Mouse (Mus musculus) neural tube, embryonic 11.5 days (tissue): ENCODE data around the gene Ankrd44. TPM values are rescaled to one million over a fixed set of nuclear protein-coding genes. Genes with fewer than 3 reads are reported as not detected.

Source experiments
- ATAC-seq: fragments of 200-750 bp; cut with Nextera tagmentation; 2 replicates; pipeline ENCODE4 v1.8.0; 2017; ENCODE audit warnings: moderate number of reproducible peaks, mild to moderate bottlenecking, moderate TSS enrichment, moderate library complexity; ENCODE audit not compliant: insufficient read depth, low FRiP score, low TSS enrichment
- DNase-seq: peaks from one replicate; pipeline ENCODE4 v3.0.0-alpha.2; 2015; ENCODE audit warnings: low spot score
- H3K27ac ChIP-seq: fragments of 300-500 bp; sonication (generic); 2 replicates; pipeline ENCODE4 v1.5.1; 2014; ENCODE audit warnings: low read depth, mild to moderate bottlenecking, low read length
- H3K27me3 ChIP-seq: fragments of 300-500 bp; sonication (generic); 2 replicates; pipeline ENCODE4 v1.6.1; 2014; ENCODE audit warnings: mild to moderate bottlenecking, low read length, mixed read lengths; ENCODE audit not compliant: control insufficient read depth, insufficient read depth
- H3K36me3 ChIP-seq: fragments of 300-500 bp; sonication (generic); 2 replicates; pipeline ENCODE4 v1.6.1; 2014; ENCODE audit warnings: mild to moderate bottlenecking, low read length, moderate library complexity, mixed read lengths; ENCODE audit not compliant: control insufficient read depth, insufficient read depth
- H3K4me1 ChIP-seq: fragments of 300-500 bp; sonication (generic); 2 replicates; pipeline ENCODE4 v1.6.1; 2014; ENCODE audit warnings: low read length, mixed read lengths; ENCODE audit not compliant: control insufficient read depth, insufficient read depth
- H3K4me2 ChIP-seq: fragments of 300-500 bp; sonication (generic); 2 replicates; pipeline ENCODE4 v1.6.1; 2014; ENCODE audit warnings: low read depth, mild to moderate bottlenecking, moderate library complexity
- H3K4me3 ChIP-seq: fragments of 300-500 bp; sonication (generic); 2 replicates; pipeline ENCODE4 v1.5.1; 2014; ENCODE audit warnings: low read depth, low read length
- H3K9ac ChIP-seq: fragments of 300-500 bp; sonication (generic); 2 replicates; pipeline ENCODE4 v1.6.1; 2014; ENCODE audit warnings: mild to moderate bottlenecking, low read length
- H3K9me3 ChIP-seq: fragments of 300-500 bp; sonication (generic); 2 replicates; pipeline ENCODE4 v1.6.1; 2016; ENCODE audit warnings: low read length; ENCODE audit not compliant: control insufficient read depth
- WGBS: fragments of 180-500 bp; shearing (Covaris S2); extraction: QIAGEN DNeasy Blood & Tissue Kit; methylation state at CpG from one replicate; pipeline ENCODE4 v1.1.7; 2014; 5-methylcytosine and 5-hydroxymethylcytosine counted together
- polyA plus RNA-seq: library from polyadenylated mRNA; unstranded; fragments of >200 nt; fragmentation: Nextera tagmentation; extraction: Ambion mirVana; gene quantifications from 2 replicates; pipeline ENCODE4 v1.2.1, GENCODE M21; 2014

The Ankrd44 gene
- polyA plus RNA-seq, 1 experiment from 2014 or later: 13.3 TPM

GRCm38 (mm10) chr1:54706621-54707020 is 219.6 kb downstream of the Ankrd44 start:
- 23% methylated on average over 3 of the region's 3 CpGs for whole genome bisulfite sequencing
- Histone ChIP-seq H3K27ac (no peak overlapping the region), H3K9me3 (no peaks in the 10 kb centered on the region), H3K4me2 (no peak overlapping the region), H3K27me3 (no peaks in the 10 kb centered on the region), H3K4me1 (no peaks in the 10 kb centered on the region), H3K9ac (no peak overlapping the region), H3K36me3 (no peaks in the 10 kb centered on the region), H3K4me3 (no peak overlapping the region)
- ATAC-seq (no peak), DNase-seq (peak; percentile 22)

- no peaks in the 10 kb centered on the region for H3K36me3 ChIP-seq
- H3K9ac ChIP-seq: no peak overlapping the region
- H3K4me2 ChIP-seq: no peak overlapping the region
- H3K27ac ChIP-seq: no peak overlapping the region
- no peaks in the 10 kb centered on the region for H3K4me1 ChIP-seq
- no peak overlapping the region for H3K4me3 ChIP-seq
- 71% methylated on average over 1 of the region's 1 CpGs for WGBS
- no peaks in the 10 kb centered on the region for H3K9me3 ChIP-seq
- H3K27me3 ChIP-seq: no peaks in the 10 kb centered on the region
- ATAC-seq (no peak), DNase-seq (no peak)
Measured at GRCm38 (mm10) chr1:54703466-54703865, 222.7 kb downstream of the Ankrd44 start.

- no peaks in the 10 kb centered on the region for H3K27me3 ChIP-seq
- DNase-seq: no peak
- H3K4me3 ChIP-seq: no peak overlapping the region
- no peaks in the 10 kb centered on the region for H3K4me1 ChIP-seq
- no peak overlapping the region for H3K27ac ChIP-seq
- no peaks in the 10 kb centered on the region for H3K9me3 ChIP-seq
- H3K4me2 ChIP-seq: no peak overlapping the region
- no peaks in the 10 kb centered on the region for H3K36me3 ChIP-seq
- ATAC-seq: no peak
- no peak overlapping the region for H3K9ac ChIP-seq
Measured at GRCm38 (mm10) chr1:54702918-54703317, 223.3 kb downstream of the Ankrd44 start.

GRCm38 (mm10) chr1:54695396-54695795 is 230.8 kb downstream of the Ankrd44 start:
- Histone ChIP-seq H3K4me2 (no peak overlapping the region), H3K4me3 (no peak overlapping the region), H3K9me3 (no peaks in the 10 kb centered on the region), H3K27me3 (no peaks in the 10 kb centered on the region), H3K27ac (no peak overlapping the region), H3K36me3 (no peaks in the 10 kb centered on the region), H3K4me1 (no peaks in the 10 kb centered on the region), H3K9ac (no peak overlapping the region)
- DNase-seq: no peak
- WGBS: 92% methylated on average over 3 of the region's 3 CpGs
- ATAC-seq: no peak

DNA sequence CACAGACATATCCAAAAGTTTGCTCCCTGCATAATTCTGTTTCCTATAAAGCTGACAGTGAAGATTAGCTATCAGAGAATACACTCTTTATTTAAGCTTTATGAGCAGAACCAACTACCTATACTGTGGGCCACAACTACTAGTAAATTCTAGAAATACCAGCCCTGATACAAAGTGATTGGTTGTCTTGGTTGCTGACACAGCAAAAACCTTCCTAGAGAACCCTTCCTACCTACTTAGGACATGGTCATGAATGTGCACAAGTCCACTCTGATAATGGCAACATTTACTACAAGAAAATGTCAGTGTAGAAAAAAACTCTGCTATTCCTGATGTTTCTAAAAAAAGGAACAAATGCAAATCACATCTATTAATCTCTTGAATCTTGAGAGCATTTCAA is 234.4 kb downstream of the Ankrd44 start:
- Histone ChIP-seq H3K27me3 (no peaks in the 10 kb centered on the region), H3K4me1 (no peaks in the 10 kb centered on the region), H3K27ac (no peak overlapping the region), H3K36me3 (no peaks in the 10 kb centered on the region), H3K9ac (no peak overlapping the region), H3K9me3 (no peaks in the 10 kb centered on the region), H3K4me2 (no peak overlapping the region), H3K4me3 (no peak overlapping the region)
- DNase-seq: no peak
- no peak for ATAC-seq

DNA sequence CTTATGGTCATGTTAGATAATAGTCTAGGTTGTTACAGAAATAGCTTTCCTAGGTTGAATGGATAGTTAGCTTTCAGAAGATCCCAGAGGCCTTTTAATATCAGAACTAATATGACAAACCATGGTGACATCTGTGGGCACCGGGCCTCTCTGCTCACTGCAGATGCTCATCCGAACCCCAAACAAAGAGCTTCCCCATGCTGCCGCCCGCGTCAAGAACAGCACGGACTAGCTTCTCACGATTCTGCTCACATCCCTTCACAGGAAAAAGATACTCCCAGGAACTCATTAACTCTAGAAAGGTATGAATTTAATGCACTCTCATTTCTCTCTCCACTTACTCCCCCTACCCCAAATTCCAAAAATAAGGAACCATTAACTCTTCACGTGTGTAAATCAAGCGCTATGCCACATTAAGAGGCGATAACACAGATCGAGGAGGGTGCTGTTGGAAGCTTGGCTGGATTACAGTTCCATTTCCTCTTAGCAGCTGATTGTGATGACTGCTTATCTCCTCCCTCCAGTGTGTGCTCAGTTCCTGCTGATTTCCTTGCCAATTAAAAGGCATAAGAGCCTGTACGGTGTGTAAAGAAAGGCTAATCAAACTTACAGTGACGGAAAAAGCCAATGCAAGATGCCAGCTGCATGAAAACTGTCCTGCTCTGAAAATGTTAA is 235.8 kb downstream of the Ankrd44 start:
- no peaks in the 10 kb centered on the region for H3K9me3 ChIP-seq
- H3K4me1 ChIP-seq: no peaks in the 10 kb centered on the region
- DNase-seq (no peak), ATAC-seq (no peak)
- WGBS: 84% methylated on average over 13 of the region's 13 CpGs
- no peak overlapping the region for H3K4me2 ChIP-seq
- H3K27ac ChIP-seq: no peak overlapping the region
- H3K36me3 ChIP-seq: no peaks in the 10 kb centered on the region
- H3K4me3 ChIP-seq: no peak overlapping the region
- no peak overlapping the region for H3K9ac ChIP-seq
- H3K27me3 ChIP-seq: no peaks in the 10 kb centered on the region

DNA sequence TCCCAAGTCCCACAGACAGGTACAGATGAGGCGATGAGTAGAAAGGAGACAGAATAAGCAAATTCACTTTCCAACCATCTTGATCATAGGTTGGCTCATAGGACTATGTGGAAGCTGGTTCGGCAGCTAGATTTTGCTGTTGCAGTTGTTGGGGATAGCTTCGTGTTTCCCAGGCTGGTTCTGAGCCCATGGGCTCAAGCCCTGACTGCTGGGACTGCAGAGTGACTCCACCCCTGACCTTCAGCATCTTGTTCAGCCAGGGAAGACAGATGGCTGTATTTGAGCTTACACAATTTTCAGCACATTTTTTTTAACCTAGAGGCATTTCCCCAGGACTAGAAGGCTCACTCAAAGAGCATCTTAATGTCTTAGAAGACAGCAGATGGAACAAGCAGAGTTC is 237.7 kb downstream of the Ankrd44 start:
- Histone ChIP-seq H3K4me1 (no peaks in the 10 kb centered on the region), H3K27me3 (no peaks in the 10 kb centered on the region), H3K36me3 (no peaks in the 10 kb centered on the region), H3K9ac (no peak overlapping the region), H3K4me2 (no peak overlapping the region), H3K27ac (no peak overlapping the region), H3K9me3 (no peaks in the 10 kb centered on the region), H3K4me3 (no peak overlapping the region)
- WGBS: 80% methylated on average over 3 of the region's 3 CpGs
- ATAC-seq (no peak), DNase-seq (no peak)

DNA sequence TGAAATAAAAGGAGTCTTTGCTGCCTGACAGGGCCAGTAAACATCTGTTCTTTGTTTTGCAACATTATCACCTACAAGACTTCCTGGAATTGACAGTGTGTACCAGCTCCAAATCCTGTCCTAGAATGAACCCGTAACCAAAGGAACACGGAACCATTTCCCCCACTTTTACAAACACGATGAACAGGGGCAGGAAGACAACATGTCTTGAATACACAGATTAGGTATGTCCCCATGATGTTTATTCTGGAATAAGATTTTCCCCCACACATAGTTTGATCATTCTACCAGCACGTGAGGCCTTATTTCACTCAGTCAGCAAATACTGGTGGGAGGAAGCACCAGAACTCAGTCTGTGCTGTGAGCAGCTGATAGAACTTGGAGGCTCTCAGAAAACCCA is 241.9 kb downstream of the Ankrd44 start:
- H3K36me3 ChIP-seq: no peaks in the 10 kb centered on the region
- no peaks in the 10 kb centered on the region for H3K9me3 ChIP-seq
- H3K4me3 ChIP-seq: no peak overlapping the region
- H3K4me2 ChIP-seq: no peak overlapping the region
- no peak overlapping the region for H3K9ac ChIP-seq
- H3K4me1 ChIP-seq: no peaks in the 10 kb centered on the region
- WGBS: 85% methylated on average over 4 of the region's 4 CpGs
- no peak overlapping the region for H3K27ac ChIP-seq
- no peak for ATAC-seq
- H3K27me3 ChIP-seq: no peaks in the 10 kb centered on the region
- DNase-seq: no peak

DNA sequence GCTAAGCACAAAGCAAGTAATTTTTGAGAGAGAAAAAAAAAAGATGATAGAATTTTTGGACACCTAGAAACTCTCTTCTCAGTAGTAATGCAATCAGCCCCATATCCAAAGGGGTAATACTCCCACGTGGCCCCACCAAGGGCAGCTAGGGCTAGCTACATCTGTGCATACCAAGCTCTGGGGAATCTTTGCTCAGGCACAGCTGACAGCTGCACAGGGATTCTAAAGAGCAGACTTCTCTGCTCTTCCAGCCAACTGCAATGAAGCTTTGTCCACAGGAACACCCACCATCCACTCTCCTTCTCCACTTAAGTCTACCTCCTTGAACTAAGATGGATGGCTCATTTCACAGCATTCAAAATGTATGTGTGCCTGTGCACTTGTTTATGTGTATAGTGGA is 246.6 kb downstream of the Ankrd44 start:
- Histone ChIP-seq H3K4me2 (no peak overlapping the region), H3K9me3 (no peaks in the 10 kb centered on the region), H3K9ac (no peak overlapping the region), H3K4me1 (no peaks in the 10 kb centered on the region), H3K4me3 (no peak overlapping the region), H3K36me3 (no peaks in the 10 kb centered on the region), H3K27me3 (no peaks in the 10 kb centered on the region), H3K27ac (no peak overlapping the region)
- WGBS: 70% methylated on average over 1 of the region's 1 CpGs
- DNase-seq (no peak), ATAC-seq (no peak)
